Mouse (Mus musculus): ENCODE measurements around the gene Ctxn1.

- no peak for TF ChIP-seq POLR2AphosphoS2 (IDR thresholded peaks at IDR 0.05; ENCODE audit: low read length)
- TF ChIP-seq CTCF (IDR thresholded peaks at IDR 0.05 in 2 of 3, conservative IDR thresholded peaks at IDR 0.05 in 1 of 3; ENCODE audit: control insufficient read depth in 1 of 3, insufficient read depth in 1 of 3, low read depth in 2 of 3, low read length in 3 of 3, poor library complexity in 1 of 3, severe bottlenecking in 1 of 3): no peak
- TF ChIP-seq GATA1 (IDR thresholded peaks at IDR 0.05; ENCODE audit: low read depth, low read length): no peak
- no peak for TF ChIP-seq TBP (IDR thresholded peaks at IDR 0.05; ENCODE audit: low read depth, low read length)
- TF ChIP-seq TCF12 (IDR thresholded peaks at IDR 0.05; ENCODE audit: low read depth, low read length): no peak
- TF ChIP-seq USF1 (IDR thresholded peaks at IDR 0.05; ENCODE audit: low read depth, low read length): no peak
These were observed 31.2 kb downstream of the Ctxn1 start for GRCm38 (mm10) chr8:4227919-4228318.

All from MEL (cell line).